Mouse (Mus musculus): Measurements from ENCODE around the gene Selenop. TPM values are rescaled to one million over a fixed set of nuclear protein-coding genes. Genes with fewer than 3 reads are reported as not detected.

Selenop gene
- polyA plus RNA-seq, 1 experiment from 2014 or later = 15,839 TPM

GRCm38 (mm10) chr15:3251718-3252067 lies 16.7 kb upstream of the Selenop start:
- H3K79me2 ChIP-seq (ENCODE audit: inconsistent target) = no peaks in the 10 kb centered on the region
- no peak overlapping the region for H3K4me3 ChIP-seq (ENCODE audit: inconsistent target)
- peak overlapping the region; percentile 87 for H3K27ac ChIP-seq
- H3K36me3 ChIP-seq (ENCODE audit: inconsistent target) = no peaks in the 10 kb centered on the region

- Histone ChIP-seq H3K79me2 (ENCODE audit: inconsistent target) (no peaks in the 10 kb centered on the region), H3K36me3 (ENCODE audit: inconsistent target) (no peaks in the 10 kb centered on the region), H3K27ac (peak overlapping the region; percentile 48), H3K4me3 (ENCODE audit: inconsistent target) (no peak overlapping the region)
- WGBS (ENCODE audit: missing documents) = 58% methylated on average over 1 of the region's 1 CpGs
These were observed 9.3 kb upstream of the Selenop start for GRCm38 (mm10) chr15:3259025-3259424.

GRCm38 (mm10) chr15:3260309-3260708 lies 8.0 kb upstream of the Selenop start:
- H3K4me3 ChIP-seq (ENCODE audit: inconsistent target) = no peak overlapping the region
- no peaks in the 10 kb centered on the region for H3K36me3 ChIP-seq (ENCODE audit: inconsistent target)
- WGBS (ENCODE audit: missing documents) = 93% methylated on average over 4 of the region's 4 CpGs
- H3K27ac ChIP-seq = no peak overlapping the region
- no peaks in the 10 kb centered on the region for H3K79me2 ChIP-seq (ENCODE audit: inconsistent target)

- 89% methylated on average over 3 of the region's 3 CpGs for WGBS (ENCODE audit: missing documents)
- Histone ChIP-seq H3K27ac (no peak overlapping the region), H3K4me3 (ENCODE audit: inconsistent target) (no peak overlapping the region), H3K79me2 (ENCODE audit: inconsistent target) (no peaks in the 10 kb centered on the region), H3K36me3 (ENCODE audit: inconsistent target) (no peaks in the 10 kb centered on the region)
These were observed 5.5 kb upstream of the Selenop start for GRCm38 (mm10) chr15:3262883-3263282.

GRCm38 (mm10) chr15:3264293-3264692 lies 4.1 kb upstream of the Selenop start:
- no peaks in the 10 kb centered on the region for H3K79me2 ChIP-seq (ENCODE audit: inconsistent target)
- no peak overlapping the region for H3K27ac ChIP-seq
- 59% methylated on average over 3 of the region's 4 CpGs for WGBS (ENCODE audit: missing documents)
- no peaks in the 10 kb centered on the region for H3K36me3 ChIP-seq (ENCODE audit: inconsistent target)
- no peak overlapping the region for H3K4me3 ChIP-seq (ENCODE audit: inconsistent target)

- Histone ChIP-seq H3K4me3 (ENCODE audit: inconsistent target) (no peak overlapping the region), H3K79me2 (ENCODE audit: inconsistent target) (no peaks in the 10 kb centered on the region), H3K27ac (no peak overlapping the region), H3K36me3 (ENCODE audit: inconsistent target) (no peaks in the 10 kb centered on the region)
- 79% methylated on average over 1 of the region's 1 CpGs for WGBS (ENCODE audit: missing documents)
These were observed 3.5 kb upstream of the Selenop start for GRCm38 (mm10) chr15:3264828-3265227.

- 97% methylated on average over 4 of the region's 4 CpGs for WGBS (ENCODE audit: missing documents)
- Histone ChIP-seq H3K36me3 (ENCODE audit: inconsistent target) (no peaks in the 10 kb centered on the region; the same call in 1 of the 2 replicates), H3K4me3 (ENCODE audit: inconsistent target) (no peak overlapping the region), H3K27ac (peak overlapping the region; percentile 99), H3K79me2 (ENCODE audit: inconsistent target) (peaks cover 37% of the 10 kb centered on the region)
These were observed 1.1 kb downstream of the Selenop start for GRCm38 (mm10) chr15:3269496-3269895.

GRCm38 (mm10) chr15:3269996-3270645 lies 1.8 kb downstream of the Selenop start:
- peak overlapping the region; percentile 99 for H3K27ac ChIP-seq
- peak overlapping the region; percentile 89 for H3K4me3 ChIP-seq (ENCODE audit: inconsistent target)
- WGBS (ENCODE audit: missing documents) = 23% methylated on average over 6 of the region's 6 CpGs
- peaks cover 43% of the 10 kb centered on the region for H3K79me2 ChIP-seq (ENCODE audit: inconsistent target)
- H3K36me3 ChIP-seq (ENCODE audit: inconsistent target) = no peaks in the 10 kb centered on the region; the same call in 1 of the 2 replicates

GRCm38 (mm10) chr15:3270646-3271077 lies 2.3 kb downstream of the Selenop start:
- peak overlapping the region; percentile 89 for H3K4me3 ChIP-seq (ENCODE audit: inconsistent target)
- peaks cover 2% of the 10 kb centered on the region; the same call in 1 of the 2 replicates for H3K36me3 ChIP-seq (ENCODE audit: inconsistent target)
- 0% methylated on average over 12 of the region's 12 CpGs for WGBS (ENCODE audit: missing documents)
- H3K27ac ChIP-seq = peak overlapping the region; percentile 99
- peaks cover 49% of the 10 kb centered on the region for H3K79me2 ChIP-seq (ENCODE audit: inconsistent target)

- Histone ChIP-seq H3K27ac (peak overlapping the region; percentile 99), H3K79me2 (ENCODE audit: inconsistent target) (peaks cover 54% of the 10 kb centered on the region), H3K4me3 (ENCODE audit: inconsistent target) (peak overlapping the region; percentile 89), H3K36me3 (ENCODE audit: inconsistent target) (peaks cover 6% of the 10 kb centered on the region; the same call in 1 of the 2 replicates)
- 2% methylated on average over 6 of the region's 6 CpGs for WGBS (ENCODE audit: missing documents)
These were observed 2.9 kb downstream of the Selenop start for GRCm38 (mm10) chr15:3271216-3271615.

GRCm38 (mm10) chr15:3273191-3273590 lies 4.8 kb downstream of the Selenop start:
- Histone ChIP-seq H3K4me3 (ENCODE audit: inconsistent target) (peak overlapping the region; percentile 89), H3K27ac (peak overlapping the region; percentile 99)

GRCm38 (mm10) chr15:3277391-3277790 lies 9.0 kb downstream of the Selenop start:
- WGBS (ENCODE audit: missing documents) = 97% methylated on average over 2 of the region's 2 CpGs
- H3K36me3 ChIP-seq (ENCODE audit: inconsistent target) = peaks cover 48% of the 10 kb centered on the region
- no peak overlapping the region for H3K27ac ChIP-seq
- H3K79me2 ChIP-seq (ENCODE audit: inconsistent target) = peaks cover 47% of the 10 kb centered on the region
- H3K4me3 ChIP-seq (ENCODE audit: inconsistent target) = no peak overlapping the region

More at GRCm38 (mm10) chr15:3273191-3273590, 4.8 kb downstream of the Selenop start:
- WGBS (ENCODE audit: missing documents) = 80% methylated on average over 1 of the region's 1 CpGs
- Histone ChIP-seq H3K79me2 (ENCODE audit: inconsistent target) (peaks cover 63% of the 10 kb centered on the region), H3K36me3 (ENCODE audit: inconsistent target) (peaks cover 24% of the 10 kb centered on the region)

- Histone ChIP-seq H3K36me3 (ENCODE audit: inconsistent target) (peaks cover 48% of the 10 kb centered on the region), H3K79me2 (ENCODE audit: inconsistent target) (peaks cover 28% of the 10 kb centered on the region), H3K27ac (no peak overlapping the region), H3K4me3 (ENCODE audit: inconsistent target) (no peak overlapping the region)
- 91% methylated on average over 7 of the region's 7 CpGs for WGBS (ENCODE audit: missing documents)
These were observed 10.9 kb downstream of the Selenop start for GRCm38 (mm10) chr15:3279242-3279641.

GRCm38 (mm10) chr15:3281216-3281615 lies 12.9 kb downstream of the Selenop start:
- H3K79me2 ChIP-seq (ENCODE audit: inconsistent target) = peaks cover 9% of the 10 kb centered on the region; the same call in 1 of the 2 replicates
- H3K4me3 ChIP-seq (ENCODE audit: inconsistent target) = no peak overlapping the region
- H3K27ac ChIP-seq = no peak overlapping the region

GRCm38 (mm10) chr15:3281737-3282136 lies 13.4 kb downstream of the Selenop start:
- Histone ChIP-seq H3K36me3 (ENCODE audit: inconsistent target) (peaks cover 37% of the 10 kb centered on the region), H3K79me2 (ENCODE audit: inconsistent target) (peaks cover 3% of the 10 kb centered on the region; the same call in 1 of the 2 replicates), H3K27ac (no peak overlapping the region), H3K4me3 (ENCODE audit: inconsistent target) (no peak overlapping the region)
- 73% methylated on average over 1 of the region's 1 CpGs for WGBS (ENCODE audit: missing documents)

More at GRCm38 (mm10) chr15:3281216-3281615, 12.9 kb downstream of the Selenop start:
- peaks cover 42% of the 10 kb centered on the region for H3K36me3 ChIP-seq (ENCODE audit: inconsistent target)

- Histone ChIP-seq H3K79me2 (ENCODE audit: inconsistent target) (no peaks in the 10 kb centered on the region), H3K27ac (no peak overlapping the region), H3K4me3 (ENCODE audit: inconsistent target) (no peak overlapping the region), H3K36me3 (ENCODE audit: inconsistent target) (no peaks in the 10 kb centered on the region)
These were observed 17.7 kb downstream of the Selenop start for GRCm38 (mm10) chr15:3286032-3286431.

All from macrophage (primary cell).